Mouse (Mus musculus): ENCODE results near the gene Slc16a8. TPM values are rescaled to one million over a fixed set of nuclear protein-coding genes. Genes with fewer than 3 reads are reported as not detected.

Gene Slc16a8
- total RNA-seq (2015; ENCODE audit: low replicate concordance) = not detected in 2 replicates
- not detected in 2 replicates for total RNA-seq (2017; ENCODE audit: low replicate concordance)

GRCm38 (mm10) chr15:79254661-79255060 is at the start of gene Slc16a8:
Slc16a8 (minus strand) TSS chr15:79254761.
- no peak for ATAC-seq (replicated peaks; ENCODE audit: low FRiP score, poor library complexity, severe bottlenecking)

GRCm38 (mm10) chr15:79303725-79304124 is 49.2 kb upstream of the Slc16a8 start:
- no peak for ATAC-seq (replicated peaks; ENCODE audit: low FRiP score, poor library complexity, severe bottlenecking)

GRCm38 (mm10) chr15:79299563-79300155 is 45.1 kb upstream of the Slc16a8 start:
- ATAC-seq (replicated peaks; ENCODE audit: low FRiP score, poor library complexity, severe bottlenecking) = no peak

- no peak for ATAC-seq (replicated peaks; ENCODE audit: low FRiP score, poor library complexity, severe bottlenecking)
Observed at GRCm38 (mm10) chr15:79298553-79298952, 44.0 kb upstream of the Slc16a8 start.

GRCm38 (mm10) chr15:79292779-79293178 is 38.2 kb upstream of the Slc16a8 start:
- ATAC-seq (replicated peaks; ENCODE audit: low FRiP score, poor library complexity, severe bottlenecking) = no peak

DNA sequence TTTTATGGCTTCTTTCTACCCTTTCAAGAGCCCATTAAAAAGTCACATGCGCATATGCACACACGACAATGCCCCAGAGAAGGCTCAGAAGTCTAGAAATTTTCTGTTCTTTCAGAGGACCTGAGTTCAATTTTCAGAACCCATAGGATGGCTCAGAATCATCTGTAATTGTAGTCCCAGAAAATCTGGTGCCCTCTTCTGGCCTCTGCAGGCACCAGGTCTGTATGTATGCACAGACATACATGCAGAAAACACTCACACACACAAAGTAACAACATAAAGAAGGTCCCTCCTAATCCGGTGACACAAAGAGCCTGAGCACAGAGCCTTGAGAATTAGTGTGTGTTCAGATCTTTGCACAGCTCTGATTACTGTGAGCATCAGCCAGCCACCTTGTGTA is 35.8 kb upstream of the Slc16a8 start:
- no peak for ATAC-seq (replicated peaks; ENCODE audit: low FRiP score, poor library complexity, severe bottlenecking)

- no peak for ATAC-seq (replicated peaks; ENCODE audit: low FRiP score, poor library complexity, severe bottlenecking)
Observed at GRCm38 (mm10) chr15:79289441-79289840, 34.9 kb upstream of the Slc16a8 start.

DNA sequence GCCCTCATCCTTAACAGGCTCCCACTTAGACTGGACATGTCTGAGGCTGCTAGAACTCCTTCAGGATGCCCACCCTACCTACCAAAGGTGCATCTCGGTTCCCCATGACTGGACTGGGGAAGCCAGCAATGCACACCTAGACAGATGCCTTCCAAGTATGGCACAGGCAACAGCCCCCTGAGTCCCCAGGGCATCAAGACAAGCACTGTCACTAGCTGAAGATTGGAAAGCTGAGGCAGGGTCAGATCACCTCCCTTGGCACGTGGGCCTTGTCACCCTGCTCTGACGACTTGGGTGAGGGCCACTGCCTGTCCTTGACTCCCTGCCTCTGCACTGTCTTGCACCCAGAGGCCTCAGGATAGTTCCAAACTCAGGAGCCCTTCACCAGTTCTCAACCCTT is 33.8 kb upstream of the Slc16a8 start:
- ATAC-seq (replicated peaks; ENCODE audit: low FRiP score, poor library complexity, severe bottlenecking) = no peak

- ATAC-seq (replicated peaks; ENCODE audit: low FRiP score, poor library complexity, severe bottlenecking) = no peak
Observed at GRCm38 (mm10) chr15:79287091-79287490, 32.5 kb upstream of the Slc16a8 start.

DNA sequence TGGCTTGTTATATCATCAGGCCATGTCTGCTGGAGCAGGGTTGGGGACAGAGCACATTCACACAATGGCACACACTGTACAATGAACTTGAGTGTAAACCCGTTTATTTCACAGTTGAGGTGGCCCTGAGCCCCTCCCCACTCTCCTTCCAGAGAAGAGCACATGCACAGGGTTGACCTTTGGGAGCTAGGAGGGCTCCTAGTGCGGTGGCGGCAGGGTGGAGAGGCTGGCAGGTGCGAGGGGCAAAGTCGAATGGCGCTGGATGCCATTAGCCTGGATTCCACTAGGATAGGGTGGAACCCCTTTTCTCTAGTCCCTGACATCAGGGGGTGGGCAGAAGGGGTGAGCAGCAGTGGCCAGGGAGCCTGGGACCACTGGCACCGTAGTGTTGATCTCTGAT is 31.6 kb upstream of the Slc16a8 start:
- no peak for ATAC-seq (replicated peaks; ENCODE audit: low FRiP score, poor library complexity, severe bottlenecking)

GRCm38 (mm10) chr15:79285399-79285798 is 30.8 kb upstream of the Slc16a8 start, which contains the start of gene Baiap2l2:
Baiap2l2 (minus strand) TSS chr15:79285537.
- ATAC-seq (replicated peaks; ENCODE audit: low FRiP score, poor library complexity, severe bottlenecking) = no peak

GRCm38 (mm10) chr15:79283371-79283770 is 28.8 kb upstream of the Slc16a8 start:
- ATAC-seq (replicated peaks; ENCODE audit: low FRiP score, poor library complexity, severe bottlenecking) = no peak

DNA sequence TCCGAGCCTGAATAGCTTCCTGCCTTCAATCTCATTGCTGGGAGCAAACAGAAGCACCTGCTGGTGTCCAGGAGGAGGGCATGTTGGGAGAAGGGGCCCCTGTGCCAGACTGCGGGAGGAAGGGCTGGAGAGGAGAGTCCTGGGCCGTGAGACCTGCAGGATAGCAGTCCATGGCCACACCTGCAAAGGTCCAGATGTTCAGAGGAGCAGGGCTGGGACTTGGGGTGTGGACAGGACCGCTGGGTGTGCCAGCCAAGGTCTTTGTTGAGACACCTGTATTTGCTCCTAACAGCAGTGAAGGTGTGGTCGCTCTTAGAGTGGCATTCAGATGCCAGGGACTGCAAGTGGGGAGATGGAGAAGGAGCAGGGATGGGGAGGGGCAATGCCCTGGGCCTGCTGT is 27.9 kb upstream of the Slc16a8 start:
- ATAC-seq (replicated peaks; ENCODE audit: low FRiP score, poor library complexity, severe bottlenecking) = no peak

DNA sequence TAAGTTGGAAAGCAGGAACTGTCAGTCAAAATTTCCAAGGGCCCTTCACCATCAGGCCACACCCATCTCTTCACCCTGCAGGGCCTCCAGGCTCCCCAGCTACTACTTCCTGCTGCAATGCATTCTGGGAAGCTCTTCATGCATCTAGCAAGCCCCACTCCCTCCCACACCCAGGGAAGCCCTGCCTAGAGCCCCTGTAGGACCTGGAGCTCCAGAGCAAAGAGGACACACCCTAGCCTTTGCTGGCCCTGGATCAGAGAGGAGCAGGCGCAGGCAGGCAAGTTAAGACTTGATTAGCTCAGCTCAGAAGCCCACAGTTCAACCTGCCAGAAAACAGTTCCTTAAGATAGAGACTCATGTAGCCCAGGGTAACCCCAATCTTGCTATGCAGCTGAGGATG is 26.8 kb upstream of the Slc16a8 start:
- ATAC-seq (replicated peaks; ENCODE audit: low FRiP score, poor library complexity, severe bottlenecking) = no peak

- ATAC-seq (replicated peaks; ENCODE audit: low FRiP score, poor library complexity, severe bottlenecking) = no peak
Observed at GRCm38 (mm10) chr15:79280850-79281249, 26.3 kb upstream of the Slc16a8 start.

DNA sequence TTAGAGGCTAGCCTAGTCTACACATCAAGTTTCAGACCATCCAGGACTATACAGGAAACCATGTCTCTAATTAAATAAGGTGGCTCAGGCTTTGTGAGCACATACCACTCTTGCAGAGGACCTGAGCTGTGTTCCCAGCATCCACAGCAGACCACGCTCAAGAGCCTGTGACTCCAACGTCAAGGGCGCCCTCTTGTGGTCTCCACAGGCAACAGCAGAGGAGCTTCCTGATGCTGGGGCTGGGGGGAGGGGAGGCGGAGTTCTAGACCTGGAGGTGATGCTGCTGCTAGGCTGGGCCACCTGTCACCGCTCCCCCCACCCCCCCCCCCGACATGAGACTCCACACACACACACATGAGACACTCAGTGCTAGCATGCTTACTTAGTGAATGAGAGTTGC is 25.6 kb upstream of the Slc16a8 start:
- no peak for ATAC-seq (replicated peaks; ENCODE audit: low FRiP score, poor library complexity, severe bottlenecking)

- ATAC-seq (replicated peaks; ENCODE audit: low FRiP score, poor library complexity, severe bottlenecking) = no peak
Observed at GRCm38 (mm10) chr15:79277728-79278127, 23.2 kb upstream of the Slc16a8 start.

DNA sequence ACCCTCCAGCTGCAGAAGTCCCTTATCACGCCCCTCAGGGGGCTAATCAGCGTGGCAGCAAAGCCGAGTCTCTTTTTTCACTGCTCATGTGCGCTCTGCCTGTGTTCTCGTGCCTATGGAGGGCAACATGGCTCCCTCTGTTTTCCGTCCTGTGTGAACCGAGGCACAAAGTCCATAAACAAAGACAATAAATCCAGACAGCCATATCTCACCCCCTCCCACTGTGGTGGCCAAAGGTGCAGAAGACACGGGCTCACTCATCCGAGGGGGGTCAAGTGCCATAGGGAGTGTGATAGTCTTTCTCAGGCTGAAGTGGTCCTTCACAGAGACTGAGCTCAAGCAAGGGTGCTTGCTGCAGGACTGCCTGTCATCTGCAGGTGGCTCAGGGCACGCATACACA is 18.5 kb upstream of the Slc16a8 start:
- ATAC-seq (replicated peaks; ENCODE audit: low FRiP score, poor library complexity, severe bottlenecking) = no peak

DNA sequence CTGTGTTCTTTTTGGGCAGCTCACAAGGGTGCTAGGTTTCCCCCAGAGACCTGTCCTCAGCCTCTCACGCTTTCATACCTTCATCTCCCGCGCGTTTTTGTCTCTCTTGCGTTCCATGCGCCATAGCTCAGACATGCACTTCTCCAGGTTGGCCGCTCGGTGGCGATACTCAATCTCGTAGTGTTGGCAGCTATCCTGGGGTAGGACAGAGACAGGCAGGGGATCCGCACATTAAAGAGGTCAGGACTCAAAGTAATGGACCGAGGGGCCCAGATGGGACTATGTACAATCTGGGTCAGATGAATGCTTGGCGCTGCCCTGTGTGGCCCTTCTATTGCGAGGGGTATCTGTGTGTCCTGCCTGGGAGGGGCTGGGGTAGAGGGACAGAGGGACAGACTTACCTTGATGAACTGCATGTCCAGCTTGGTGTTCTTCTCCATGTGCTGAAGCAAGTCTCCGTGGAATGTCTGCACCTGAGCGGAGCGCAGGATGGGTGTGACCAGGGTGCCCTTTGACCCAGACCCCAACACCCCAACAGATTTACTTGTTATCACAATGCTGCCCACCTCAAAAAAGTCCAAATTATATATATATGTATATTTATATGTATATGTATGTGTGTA is 16.7 kb upstream of the Slc16a8 start:
- ATAC-seq (replicated peaks; ENCODE audit: low FRiP score, poor library complexity, severe bottlenecking) = no peak

GRCm38 (mm10) chr15:79270317-79271123 is 16.0 kb upstream of the Slc16a8 start:
- ATAC-seq (replicated peaks; ENCODE audit: low FRiP score, poor library complexity, severe bottlenecking) = no peak

- ATAC-seq (replicated peaks; ENCODE audit: low FRiP score, poor library complexity, severe bottlenecking) = no peak
Observed at GRCm38 (mm10) chr15:79268521-79268920, 14.0 kb upstream of the Slc16a8 start.
